9 mouse cellular contexts compared by ENCODE assay signal in the genomic region with DNA sequence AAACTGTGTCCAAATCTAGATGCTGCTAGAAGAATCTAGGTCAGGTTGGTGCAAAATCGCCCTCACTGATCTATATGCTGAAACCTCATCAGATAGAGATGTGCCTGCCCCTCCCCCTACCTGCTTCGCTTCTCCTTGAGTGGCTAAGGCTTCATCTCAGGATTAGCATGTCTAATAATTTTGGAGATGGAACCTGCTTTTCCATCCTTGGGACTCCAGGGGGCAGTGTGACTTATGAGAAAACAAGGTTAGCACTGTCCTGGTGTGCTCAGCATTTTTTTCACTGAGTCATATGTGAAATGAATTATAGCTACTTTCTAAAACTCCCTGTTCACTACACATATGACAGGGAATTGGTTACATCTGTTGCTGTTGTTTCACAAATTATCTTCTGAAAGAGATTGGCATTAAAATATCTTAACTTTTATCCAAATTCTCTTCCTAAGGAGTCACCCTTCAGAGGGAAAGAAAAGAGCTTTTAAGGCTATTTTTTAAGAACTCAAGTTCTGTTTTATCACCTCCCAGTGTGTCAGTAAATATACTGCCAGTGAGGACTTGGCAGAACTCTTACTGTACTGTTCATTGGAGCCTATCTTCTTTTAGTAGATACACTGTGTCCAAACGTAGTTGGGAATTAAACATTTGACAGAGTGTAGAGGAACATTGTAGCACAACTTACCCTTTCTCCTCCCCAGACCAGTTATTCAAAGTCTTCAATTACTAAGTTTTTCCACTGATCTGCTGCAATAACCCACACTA.
A peak's percentile ranks its signal among the peaks of the same experiment; 100 is the strongest.
DNase-seq lines count a peak whose midpoint lies in the region; ATAC-seq and TF ChIP-seq lines count a peak whose summit lies in the region.
"Had no signal": no experiment of that assay in that cellular context is flagged by ENCODE, and none has a peak within 500 bp of the region (broad histone marks: within the 10 kb centered on the region; RNA-seq: fewer than 3 reads in every experiment).

No protein-coding gene starts in this region.

- H3K36me3 ChIP-seq in thymus, adult 2 months (ENCODE audit: control insufficient read depth, insufficient read depth, low read length) = no peaks in the 10 kb centered on the region
- H3K36me3 ChIP-seq in midbrain, postnatal 0 days (ENCODE audit: insufficient read depth, low read length) = no peaks in the 10 kb centered on the region
- H3K36me3 ChIP-seq: limb, embryonic 12.5 days had no signal

- H3K9ac ChIP-seq in midbrain, postnatal 0 days (replicated peaks; ENCODE audit: low read length, poor library complexity, severe bottlenecking) = no peak overlapping the region
- H3K9ac ChIP-seq: limb, embryonic 12.5 days had no signal

- DNase-seq in thymus, adult 2 months = peak; percentile 2
- no peak for DNase-seq in thymus, postnatal 10 days (ENCODE audit: low spot score in 2 of 2)
- DNase-seq in cerebellum, postnatal 10 days = peak; percentile 67 to 68
- DNase-seq in gastrocnemius, adult 2 months = peak; percentile 48
- DNase-seq in kidney, adult 11 months = peak; percentile 25
- peak; percentile 21 to 51 for DNase-seq in left cerebral cortex, adult 8-10 months (ENCODE audit: low spot score in 2 of 2)
- peak; percentile 71 for DNase-seq in midbrain, postnatal 0 days (ENCODE audit: low spot score)

- no peaks in the 10 kb centered on the region for H3K27me3 ChIP-seq in thymus, adult 2 months (ENCODE audit: control insufficient read depth, insufficient read depth, low read length)
- H3K27me3 ChIP-seq in midbrain, postnatal 0 days (ENCODE audit: insufficient read depth, low read length) = no peaks in the 10 kb centered on the region
- H3K27me3 ChIP-seq: limb, embryonic 12.5 days had no signal

- WGBS in thymus, adult 2 months = 36% methylated on average over 3 of the region's 3 CpGs
- 39% methylated on average over 3 of the region's 3 CpGs for WGBS in midbrain, postnatal 0 days

- no peak overlapping the region for H3K4me3 ChIP-seq in thymus, adult 2 months (ENCODE audit: control insufficient read depth, insufficient read depth, low read length)
- no peak overlapping the region for H3K4me3 ChIP-seq in gastrocnemius, adult 2 months
- no peak overlapping the region for H3K4me3 ChIP-seq in midbrain, postnatal 0 days (ENCODE audit: low read depth, low read length)
- H3K4me3 ChIP-seq: limb, embryonic 12.5 days had no signal

- ATAC-seq in midbrain, postnatal 0 days (ENCODE audit: low FRiP score) = no peak
- no peak for ATAC-seq in monocyte, adult 5-6 weeks (replicated peaks; ENCODE audit: insufficient number of reproducible peaks, low FRiP score, low TSS enrichment, poor library complexity, severe bottlenecking)

- no peak overlapping the region for H3K4me2 ChIP-seq in midbrain, postnatal 0 days (ENCODE audit: low read depth, low read length, poor library complexity, severe bottlenecking)
- H3K4me2 ChIP-seq: limb, embryonic 12.5 days had no signal

- H3K27ac ChIP-seq in thymus, adult 2 months (ENCODE audit: control insufficient read depth, insufficient read depth, low read length) = no peak overlapping the region
- H3K27ac ChIP-seq in gastrocnemius, adult 2 months = peak overlapping the region; percentile 50
- H3K27ac ChIP-seq in midbrain, postnatal 0 days (ENCODE audit: low read depth, low read length) = no peak overlapping the region
- H3K27ac ChIP-seq: limb, embryonic 12.5 days had no signal

- no peak for TF ChIP-seq POLR2A in thymus, adult 2 months (IDR thresholded peaks at IDR 0.05; ENCODE audit: control insufficient read depth, extremely low read depth, insufficient read depth, low read length, poor library complexity)

- no peak for TF ChIP-seq CTCF in thymus, adult 2 months (IDR thresholded peaks at IDR 0.05; ENCODE audit: borderline replicate concordance, control insufficient read depth, extremely low read depth, insufficient read depth, low read length, poor library complexity)
- TF ChIP-seq CTCF in gastrocnemius, adult 2 months (IDR thresholded peaks at IDR 0.05) = peak; percentile 71
- peak; percentile 74 for TF ChIP-seq CTCF in midbrain, postnatal 0 days (IDR thresholded peaks at IDR 0.05)

- intact Hi-C loops in gastrocnemius, adult 2 months (cut with DNase I) = loop anchor here (5.0 kb wide), 2 partner anchors 553 to 568 kb away; no protein-coding TSS in a partner anchor

- no peaks in the 10 kb centered on the region for H3K4me1 ChIP-seq in thymus, adult 2 months (replicated peaks; ENCODE audit: control insufficient read depth, insufficient read depth, low read length)
- H3K4me1 ChIP-seq in midbrain, postnatal 0 days (ENCODE audit: insufficient read depth, low read length) = no peaks in the 10 kb centered on the region
- H3K4me1 ChIP-seq: limb, embryonic 12.5 days had no signal

- no peaks in the 10 kb centered on the region for H3K9me3 ChIP-seq in midbrain, postnatal 0 days (ENCODE audit: low read length)
- H3K9me3 ChIP-seq: limb, embryonic 12.5 days had no signal

Comparison
In these comparisons a context has a peak if more than half of its experiments do, and no peak if none do; other contexts are left out.
1. DNase-seq: peak in thymus, adult 2 months (single experiment), cerebellum, postnatal 10 days (2 of 2), gastrocnemius, adult 2 months (single experiment), kidney, adult 11 months (single experiment), left cerebral cortex, adult 8-10 months (2 of 2) and midbrain, postnatal 0 days (single experiment); none in thymus, postnatal 10 days (0 of 2).